15 mouse cellular contexts compared by ENCODE assay signal in genomic region chr10:68324061-68324460, GRCm38 (mm10). TPM values are rescaled to one million over a fixed set of nuclear protein-coding genes. Genes with fewer than 3 reads are reported as not detected.
DNase-seq lines count a peak whose midpoint lies in the region; ATAC-seq lines count a peak whose summit lies in the region.
"Had no signal": no experiment of that assay in that cellular context is flagged by ENCODE, and none has a peak within 500 bp of the region (broad histone marks: within the 10 kb centered on the region; RNA-seq: fewer than 3 reads in every experiment).

No protein-coding gene starts in this region.

- no peak for ATAC-seq in forebrain, embryonic 14.5 days
- ATAC-seq in forebrain, embryonic 12.5 days (ENCODE audit: low FRiP score) = no peak
- ATAC-seq: liver, postnatal 0 days had no signal

- DNase-seq in forebrain, embryonic 14.5 days (ENCODE audit: low spot score) = peak; percentile 19
- DNase-seq in layer of hippocampus, adult 11-12 months (ENCODE audit: low spot score) = peak; percentile 5
- DNase-seq in layer of hippocampus, adult 9-10 months (ENCODE audit: low spot score) = no peak
- peak; percentile 23 for DNase-seq in right cerebral cortex, adult 18-20 months
- no peak for DNase-seq in right cerebral cortex, postnatal 10 days (ENCODE audit: low spot score in 2 of 2)
- peak; percentile 58 for DNase-seq in telencephalon, adult 2 months (ENCODE audit: low read depth, low spot score)
- no peak for DNase-seq in cerebellum, adult 11 months
- DNase-seq: adrenal gland, postnatal 36 days; cerebellum, adult 11-12 months; kidney, postnatal 14 days; liver, postnatal 0 days; thymus, adult 18-20 months had no signal

- no peaks in the 10 kb centered on the region for H3K36me3 ChIP-seq in forebrain, embryonic 14.5 days (ENCODE audit: control insufficient read depth, insufficient read depth, low read length)
- H3K36me3 ChIP-seq in forebrain, embryonic 12.5 days (replicated peaks) = no peaks in the 10 kb centered on the region
- H3K36me3 ChIP-seq: heart, embryonic 10.5 days; limb, embryonic 13.5 days had no signal

- no peaks in the 10 kb centered on the region for H3K9me3 ChIP-seq in forebrain, embryonic 14.5 days (replicated peaks; ENCODE audit: control insufficient read depth, low read length)
- no peaks in the 10 kb centered on the region for H3K9me3 ChIP-seq in forebrain, embryonic 12.5 days
- H3K9me3 ChIP-seq: heart, embryonic 10.5 days; limb, embryonic 13.5 days had no signal

- H3K9ac ChIP-seq in forebrain, embryonic 14.5 days (ENCODE audit: low read length) = no peak overlapping the region
- no peak overlapping the region for H3K9ac ChIP-seq in forebrain, embryonic 12.5 days
- H3K9ac ChIP-seq: limb, embryonic 13.5 days; liver, postnatal 0 days had no signal

- 84% methylated on average over 11 of the region's 11 CpGs for WGBS in forebrain, embryonic 14.5 days
- 91% methylated on average over 11 of the region's 11 CpGs for WGBS in forebrain, embryonic 12.5 days

- H3K4me2 ChIP-seq in forebrain, embryonic 14.5 days (ENCODE audit: low read length) = no peak overlapping the region
- no peak overlapping the region for H3K4me2 ChIP-seq in forebrain, embryonic 12.5 days
- H3K4me2 ChIP-seq: limb, embryonic 13.5 days had no signal

- no peaks in the 10 kb centered on the region for H3K4me1 ChIP-seq in forebrain, embryonic 14.5 days (ENCODE audit: control insufficient read depth, insufficient read depth, low read length)
- no peaks in the 10 kb centered on the region for H3K4me1 ChIP-seq in forebrain, embryonic 12.5 days

- H3K27ac ChIP-seq in forebrain, embryonic 14.5 days (ENCODE audit: low read depth, low read length) = no peak overlapping the region
- no peak overlapping the region for H3K27ac ChIP-seq in forebrain, embryonic 12.5 days
- H3K27ac ChIP-seq: heart, embryonic 10.5 days; limb, embryonic 13.5 days had no signal

- H3K4me3 ChIP-seq in forebrain, embryonic 14.5 days (ENCODE audit: low read depth, low read length) = no peak overlapping the region
- H3K4me3 ChIP-seq in forebrain, embryonic 12.5 days (replicated peaks) = no peak overlapping the region
- H3K4me3 ChIP-seq: heart, embryonic 10.5 days; limb, embryonic 13.5 days had no signal

- no peaks in the 10 kb centered on the region for H3K27me3 ChIP-seq in forebrain, embryonic 14.5 days (replicated peaks; ENCODE audit: control insufficient read depth, insufficient read depth, low read length)
- no peaks in the 10 kb centered on the region; the same call in 1 of the 2 replicates for H3K27me3 ChIP-seq in forebrain, embryonic 12.5 days
- H3K27me3 ChIP-seq: limb, embryonic 13.5 days had no signal

RNA-seq across cellular contexts. Expression of gene Arid5b, which starts 45.5 kb away (rescaled TPM):
- polyA plus RNA-seq in forebrain, embryonic 14.5 days (2014; fragmentation: Nextera tagmentation; extraction: Ambion mirVana) = 10.6 and 13.0 TPM in 2 replicates
- 16.5 and 17.1 TPM in 2 replicates for polyA plus RNA-seq in forebrain, embryonic 12.5 days (2016; fragmentation: Nextera tagmentation; extraction: Ambion mirVana)

Comparison
In these comparisons a context has a peak if more than half of its experiments do, and no peak if none do; other contexts are left out.
1. DNase-seq: peak in forebrain, embryonic 14.5 days (single experiment), layer of hippocampus, adult 11-12 months (single experiment), right cerebral cortex, adult 18-20 months (single experiment) and telencephalon, adult 2 months (single experiment); none in layer of hippocampus, adult 9-10 months (single experiment), right cerebral cortex, postnatal 10 days (0 of 2) and cerebellum, adult 11 months (single experiment).